Mouse (Mus musculus): ENCODE results near the gene Ltbp4.

DNA sequence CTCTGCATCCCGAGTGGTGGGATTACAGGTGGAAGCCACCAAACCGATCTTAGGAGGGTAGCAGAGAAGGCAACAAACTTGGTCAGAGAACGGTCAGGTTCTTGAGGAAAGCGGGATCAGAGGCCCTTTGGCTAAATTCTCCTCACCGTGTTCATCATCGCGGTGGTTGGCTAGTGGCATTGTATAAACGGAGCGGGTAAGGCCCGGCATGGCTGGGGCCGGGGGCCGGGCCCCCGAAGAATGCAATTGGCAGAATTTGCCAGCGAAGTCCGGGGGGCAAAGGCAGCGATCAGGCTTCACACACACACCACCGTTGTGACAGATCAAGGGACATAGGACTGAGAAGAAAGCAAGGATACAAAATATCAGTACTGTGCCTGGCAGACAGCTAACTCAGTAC is 7.5 kb downstream of the Ltbp4 start:
- TF ChIP-seq GATA1 (IDR thresholded peaks at IDR 0.05; ENCODE audit: low read length) = no peak
- TF ChIP-seq TAL1 (IDR thresholded peaks at IDR 0.05; ENCODE audit: low read length) = no peak

Data from erythroblast, embryonic 14.5 days (primary cell).